Mouse (Mus musculus) layer of hippocampus, adult 6 months (tissue): ENCODE results near the gene Tex14. TPM values are rescaled to one million over a fixed set of nuclear protein-coding genes. Genes with fewer than 3 reads are reported as not detected.

Experiments used
- long read RNA-seq, 2 experiments: library from polyadenylated mRNA; unstranded; transcript quantifications; one replicate each; pipeline ENCODE4 v2.0.0; 2019 to 2020
- polyA plus RNA-seq: library from polyadenylated mRNA; unstranded; fragments of <200 nt; fragmentation: Nextera tagmentation; gene quantifications from 2 replicates; pipeline ENCODE4 v1.2.3, GENCODE M21; 2021

Gene Tex14
- 0.08 and 0.31 TPM in 2 replicates for polyA plus RNA-seq
- long read RNA-seq, experiment 1, result 0 reads
- long read RNA-seq, experiment 2, result 0 reads

DNA sequence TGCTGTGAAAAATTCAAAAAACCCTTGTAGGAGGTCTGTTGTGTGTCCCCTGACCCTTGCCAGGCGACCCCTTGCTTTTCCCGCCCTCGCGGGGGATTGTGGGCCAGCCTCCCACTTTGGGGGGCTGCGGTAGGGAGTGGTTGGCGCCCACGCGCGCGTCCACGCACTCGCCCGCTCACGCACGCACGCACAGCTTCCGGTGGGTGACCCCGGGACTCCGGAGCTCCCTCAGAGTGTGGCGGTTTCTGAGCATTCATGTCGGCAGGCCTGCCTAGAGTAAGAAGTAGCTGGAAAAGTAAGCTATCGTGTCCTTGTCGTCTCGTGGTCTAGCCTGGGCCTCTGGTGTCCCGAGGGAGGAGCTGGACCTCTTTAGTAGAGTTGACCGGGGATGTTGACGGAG, at the start of gene Tex14, which contains the start of gene Rad51c:
TSS of gene Tex14 (plus strand) at position 190 of the 400 bp plus-strand sequence.
TSS of gene Rad51c (minus strand) at position 79 of the 400 bp plus-strand sequence.

DNA sequence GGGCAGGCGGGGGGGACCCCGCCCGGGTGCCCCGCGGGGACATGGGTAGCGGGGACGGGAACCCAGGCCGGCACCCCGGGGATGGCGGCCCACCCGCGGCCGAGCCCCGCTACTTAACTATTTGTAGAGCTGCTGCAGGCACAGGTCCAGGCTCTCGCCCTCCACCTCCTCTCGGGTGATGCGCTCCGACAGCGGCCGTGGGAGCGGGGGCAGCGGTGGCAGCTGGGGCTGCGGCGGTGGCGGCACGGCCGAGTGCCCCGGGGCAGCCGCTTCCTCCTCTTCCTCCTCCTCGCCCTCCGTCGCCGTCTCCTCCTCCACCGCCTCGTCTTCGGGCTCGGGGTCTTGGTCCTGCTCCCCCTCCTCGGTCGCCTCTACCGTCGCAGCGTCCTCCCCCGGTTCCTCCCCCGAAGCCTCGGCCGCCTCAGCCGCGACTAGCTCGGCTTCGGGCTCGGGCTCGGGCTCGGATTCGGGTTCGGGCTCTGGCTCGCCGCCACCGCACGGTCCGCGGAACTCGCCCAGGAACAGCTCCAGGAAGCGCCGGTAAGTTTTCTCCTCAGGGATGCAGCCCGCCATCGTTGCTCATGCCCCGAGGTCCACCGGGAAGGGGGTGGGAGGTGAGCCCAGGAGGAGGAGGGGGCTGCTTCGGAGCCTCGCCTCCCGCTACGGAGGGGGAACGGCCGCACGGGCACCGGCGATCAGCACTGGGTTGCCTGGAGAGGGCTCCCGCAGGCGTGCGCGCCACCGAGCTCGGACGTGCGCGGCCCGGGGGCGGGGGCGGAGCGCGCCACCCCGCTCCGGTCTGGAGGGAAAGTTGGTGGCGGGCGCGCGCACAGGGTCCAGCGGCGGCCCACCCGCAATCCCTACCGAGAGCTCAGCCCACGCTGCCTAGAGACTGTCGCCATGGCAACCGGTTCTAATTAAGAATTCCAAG, 46.3 kb upstream of the Tex14 start, which contains the start of gene Ppm1e:
TSS of gene Ppm1e (minus strand) at position 693 of the 931 bp plus-strand sequence.

DNA sequence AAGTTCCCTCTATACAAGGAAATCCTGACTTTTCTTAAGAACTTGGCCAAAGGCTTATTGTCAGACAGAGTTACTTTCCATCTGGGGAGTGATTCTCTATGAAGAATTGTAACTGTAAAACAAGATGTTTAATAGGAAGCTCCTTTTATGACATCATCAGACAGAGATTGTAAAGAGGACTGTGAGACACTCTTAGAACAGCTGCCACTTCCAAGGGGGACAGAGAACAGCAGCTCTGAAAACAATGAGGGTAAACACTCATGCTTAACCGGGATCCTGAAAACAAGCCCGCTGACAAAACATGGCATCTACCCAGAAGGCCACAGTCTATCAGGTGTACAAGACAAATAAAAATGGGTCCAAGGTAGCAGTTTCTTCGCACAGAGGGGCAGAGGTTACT, 161.6 kb downstream of the Tex14 start, which contains the start of gene Gm11492:
TSS of gene Gm11492 (plus strand) at position 153 of the 400 bp plus-strand sequence.

DNA sequence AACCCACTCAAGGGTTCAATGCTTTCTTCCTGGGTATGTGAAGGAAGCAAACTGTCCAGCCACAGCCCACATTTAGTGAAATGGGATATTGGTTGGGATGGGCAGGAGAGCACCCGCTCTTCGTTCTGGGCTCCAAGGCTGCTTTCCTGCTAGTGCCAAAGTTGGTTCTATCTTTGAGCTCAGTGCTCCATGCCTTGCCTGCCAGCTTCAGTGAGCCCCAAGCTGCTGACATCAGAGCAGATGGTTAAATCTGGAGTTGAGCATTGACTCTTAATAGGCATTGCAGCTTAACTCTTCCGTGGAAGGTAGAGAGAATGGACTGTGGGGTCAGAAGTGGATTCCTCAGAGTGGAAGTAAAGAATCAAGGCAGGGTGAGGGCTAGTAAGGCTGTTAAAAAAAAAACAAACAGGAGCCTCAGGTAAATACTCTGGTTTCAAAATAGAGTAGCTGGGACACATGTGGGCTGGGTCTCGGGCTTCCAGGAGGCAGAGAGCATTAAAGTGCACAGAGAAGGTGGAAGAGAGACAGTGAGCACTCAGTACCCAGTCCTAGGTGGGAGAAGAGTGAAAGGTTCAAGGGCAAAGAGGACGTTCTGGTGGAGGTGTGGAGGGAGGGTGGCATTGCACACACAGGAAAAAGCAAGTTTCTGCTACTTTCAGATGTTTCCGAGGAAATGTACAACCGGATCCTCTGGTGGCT, 163.5 kb downstream of the Tex14 start, which contains the start of gene Sept4:
TSS of gene Sept4 (plus strand) at position 649 of the 699 bp plus-strand sequence.

DNA sequence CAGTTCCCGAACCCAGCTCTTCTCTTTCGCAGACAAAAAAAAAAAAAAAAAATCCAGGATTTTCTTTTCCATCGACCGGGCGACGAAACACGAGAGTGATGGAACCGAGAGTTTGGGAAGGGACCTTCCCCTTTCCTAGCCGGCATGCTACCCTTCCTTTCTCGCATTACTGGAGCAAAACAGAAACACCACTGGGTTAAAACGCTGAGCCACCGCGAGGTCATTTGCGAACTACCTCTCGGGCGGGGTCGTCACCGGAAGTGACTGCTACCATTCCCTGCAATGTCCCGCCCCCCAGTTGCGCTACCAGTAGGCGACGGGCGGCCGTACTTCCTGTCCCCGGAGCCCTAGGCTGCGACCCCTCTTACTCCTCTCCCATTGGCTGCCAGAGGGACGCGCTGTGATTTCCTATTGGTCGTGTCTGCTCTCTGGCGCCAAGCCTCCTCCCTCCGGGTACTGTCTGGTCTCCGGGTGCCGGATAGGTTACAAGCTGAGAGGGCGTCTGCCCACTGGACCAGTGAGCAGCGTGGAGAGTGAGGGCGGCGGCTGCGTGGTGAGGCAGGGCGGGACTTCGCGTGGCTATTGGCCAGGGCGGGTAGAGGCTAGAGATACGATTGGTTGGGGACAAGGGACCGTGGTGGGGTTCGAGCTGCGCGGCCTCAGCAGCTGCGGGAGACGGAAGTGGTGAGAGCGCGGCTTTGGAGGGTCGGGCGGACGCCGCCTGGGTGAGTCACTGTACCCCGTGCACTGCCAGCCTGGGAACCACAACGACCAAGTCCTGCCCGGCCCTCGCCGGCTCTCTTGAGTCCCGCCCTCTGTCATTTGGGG, 186.9 kb downstream of the Tex14 start, which contains the start of gene Mtmr4:
TSS of gene Mtmr4 (plus strand) at position 637 of the 828 bp plus-strand sequence.

Other genes with a start within 250 kb of the Tex14 start
- gene Ppm1e, start 46.0 kb upstream of the Tex14 start, polyA plus RNA-seq, result 17.6 and 18.2 TPM in 2 replicates
- gene Rad51c, start 111 bp upstream of the Tex14 start, polyA plus RNA-seq, result 1.4 and 1.9 TPM in 2 replicates
- gene Gm11492, start 161.6 kb downstream of the Tex14 start, polyA plus RNA-seq, result not detected in 2 replicates
- gene Sept4, start 163.8 kb downstream of the Tex14 start, polyA plus RNA-seq, result 171 and 207 TPM in 2 replicates
- gene Mtmr4, start 187.1 kb downstream of the Tex14 start, polyA plus RNA-seq, result 11.0 and 12.7 TPM in 2 replicates
- gene Hsf5, start 212.1 kb downstream of the Tex14 start, polyA plus RNA-seq, result 0.09 and 0.10 TPM in 2 replicates